In the genomic region with DNA sequence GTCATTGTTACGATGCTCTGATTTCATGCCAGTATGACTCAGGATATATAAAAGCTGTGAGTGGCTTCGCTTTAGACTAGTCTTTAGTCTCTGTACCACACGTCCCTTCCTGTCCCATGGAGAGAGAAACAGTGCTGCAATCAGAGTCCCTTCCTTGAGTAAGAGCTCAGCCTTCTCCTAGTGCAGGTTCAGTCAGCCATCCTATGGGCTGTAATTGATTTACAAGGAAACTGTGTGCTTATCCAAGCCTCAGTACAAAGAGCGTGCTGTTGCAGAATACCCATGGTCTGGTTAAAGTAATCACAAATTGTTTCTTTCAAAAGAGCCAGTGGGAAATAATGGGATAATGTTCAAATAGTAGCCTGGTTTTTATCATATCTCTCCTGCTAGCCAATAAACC, we compare ENCODE assay signal across 24 mouse cellular contexts. TPM values are rescaled to one million over a fixed set of nuclear protein-coding genes. Genes with fewer than 3 reads are reported as not detected.
DNase-seq lines count a peak whose midpoint lies in the region; ATAC-seq and TF ChIP-seq lines count a peak whose summit lies in the region.
"Had no signal": no experiment of that assay in that cellular context is flagged by ENCODE, and none has a peak within 500 bp of the region (broad histone marks: within the 10 kb centered on the region; RNA-seq: fewer than 3 reads in every experiment).

No protein-coding gene starts in this region.

- peak; percentile 80 for ATAC-seq in liver, postnatal 0 days
- no peak for ATAC-seq in liver, embryonic 12.5 days
- peak; percentile 88 for ATAC-seq in kidney, postnatal 0 days (replicated peaks; ENCODE audit: low FRiP score, low read depth)
- ATAC-seq: activated CD4-positive, CD25-positive, alpha-beta regulatory T cell, adult 4 months; forebrain, embryonic 16.5 days; inflammation-experienced regulatory T-cells, adult 6 months; lung, postnatal 0 days; midbrain, embryonic 16.5 days had no signal

- H3K4me3 ChIP-seq in liver, postnatal 0 days (ENCODE audit: low read depth, low read length): no peak overlapping the region
- no peak overlapping the region for H3K4me3 ChIP-seq in liver, embryonic 12.5 days
- H3K4me3 ChIP-seq in kidney, postnatal 0 days (replicated peaks; ENCODE audit: low read depth, low read length): no peak overlapping the region
- H3K4me3 ChIP-seq: embryonic facial prominence, embryonic 10.5 days; heart, embryonic 15.5 days; hindbrain, embryonic 13.5 days; limb, embryonic 12.5 days; liver, embryonic 15.5 days had no signal

- H3K9ac ChIP-seq in liver, postnatal 0 days (replicated peaks): no peak overlapping the region
- no peak overlapping the region for H3K9ac ChIP-seq in liver, embryonic 12.5 days
- H3K9ac ChIP-seq in kidney, postnatal 0 days (ENCODE audit: low read depth, low read length): no peak overlapping the region
- H3K9ac ChIP-seq: heart, embryonic 15.5 days; hindbrain, embryonic 13.5 days; limb, embryonic 12.5 days; liver, embryonic 15.5 days had no signal

- TF ChIP-seq CTCF in liver, postnatal 0 days (IDR thresholded peaks at IDR 0.05; ENCODE audit: low read depth): no peak
- no peak for TF ChIP-seq CTCF in kidney, postnatal 0 days (IDR thresholded peaks at IDR 0.05; ENCODE audit: low read depth)

- H3K36me3 ChIP-seq in liver, postnatal 0 days (replicated peaks; ENCODE audit: insufficient read depth, low read length): peaks cover 10% of the 10 kb centered on the region
- H3K36me3 ChIP-seq in liver, embryonic 12.5 days: peaks cover 31% of the 10 kb centered on the region
- H3K36me3 ChIP-seq in kidney, postnatal 0 days (ENCODE audit: insufficient read depth, low read length): peaks cover 10% of the 10 kb centered on the region

- no peaks in the 10 kb centered on the region for H3K27me3 ChIP-seq in liver, postnatal 0 days (ENCODE audit: insufficient read depth, low read length)
- no peaks in the 10 kb centered on the region for H3K27me3 ChIP-seq in liver, embryonic 12.5 days (replicated peaks)
- H3K27me3 ChIP-seq in kidney, postnatal 0 days (ENCODE audit: insufficient read depth, low read length): no peaks in the 10 kb centered on the region
- H3K27me3 ChIP-seq: heart, embryonic 15.5 days; hindbrain, embryonic 13.5 days; limb, embryonic 12.5 days; liver, embryonic 15.5 days had no signal

- H3K9me3 ChIP-seq in liver, postnatal 0 days (ENCODE audit: low read length): no peaks in the 10 kb centered on the region
- no peaks in the 10 kb centered on the region for H3K9me3 ChIP-seq in liver, embryonic 12.5 days (replicated peaks)
- H3K9me3 ChIP-seq in kidney, postnatal 0 days (replicated peaks; ENCODE audit: low read length): no peaks in the 10 kb centered on the region
- H3K9me3 ChIP-seq: embryonic facial prominence, embryonic 10.5 days; heart, embryonic 15.5 days; hindbrain, embryonic 13.5 days; limb, embryonic 12.5 days; liver, embryonic 15.5 days had no signal

- no peak overlapping the region for H3K27ac ChIP-seq in liver, postnatal 0 days (ENCODE audit: low read depth)
- H3K27ac ChIP-seq in liver, embryonic 12.5 days: no peak overlapping the region
- no peak overlapping the region; the same call in 1 of the 2 replicates for H3K27ac ChIP-seq in kidney, postnatal 0 days
- H3K27ac ChIP-seq: embryonic facial prominence, embryonic 10.5 days; heart, embryonic 15.5 days; hindbrain, embryonic 13.5 days; limb, embryonic 12.5 days; liver, embryonic 15.5 days; macrophage had no signal

- no peak for TF ChIP-seq EP300 in liver, postnatal 0 days (IDR thresholded peaks at IDR 0.05; ENCODE audit: low read depth)

- 78% methylated on average over 4 of the region's 4 CpGs for WGBS in liver, postnatal 0 days (ENCODE audit: insufficient replicate concordance)
- WGBS in liver, embryonic 12.5 days (ENCODE audit: insufficient replicate concordance): 78% methylated on average over 4 of the region's 4 CpGs
- WGBS in kidney, postnatal 0 days: 70% methylated on average over 4 of the region's 4 CpGs

- no peaks in the 10 kb centered on the region for H3K4me1 ChIP-seq in liver, postnatal 0 days (ENCODE audit: insufficient read depth)
- no peaks in the 10 kb centered on the region for H3K4me1 ChIP-seq in liver, embryonic 12.5 days
- H3K4me1 ChIP-seq in kidney, postnatal 0 days (replicated peaks; ENCODE audit: insufficient read depth, low read length): no peaks in the 10 kb centered on the region
- H3K4me1 ChIP-seq: heart, embryonic 15.5 days; hindbrain, embryonic 13.5 days; limb, embryonic 12.5 days; liver, embryonic 15.5 days had no signal

- H3K4me2 ChIP-seq in liver, postnatal 0 days (ENCODE audit: low read depth, low read length): no peak overlapping the region
- no peak overlapping the region for H3K4me2 ChIP-seq in liver, embryonic 12.5 days
- H3K4me2 ChIP-seq in kidney, postnatal 0 days (ENCODE audit: low read length): no peak overlapping the region
- H3K4me2 ChIP-seq: heart, embryonic 15.5 days; hindbrain, embryonic 13.5 days; limb, embryonic 12.5 days; liver, embryonic 15.5 days had no signal

- no peak for DNase-seq in liver, postnatal 0 days
- peak; percentile 36 to 74 for DNase-seq in kidney, adult 8-10 months
- peak; percentile 46 for DNase-seq in kidney, postnatal 0 days (ENCODE audit: low spot score)
- no peak for DNase-seq in adipocyte (ENCODE audit: low spot score)
- DNase-seq in left cerebral cortex, adult 18-20 months (ENCODE audit: low spot score in 2 of 2): no peak
- DNase-seq in adrenal gland, postnatal 4 days (ENCODE audit: low spot score in 2 of 2): no peak
- DNase-seq: adrenal gland, postnatal 36 days; cerebellum, adult 11 months; cerebellum, postnatal 10 days; heart, postnatal 36 days; layer of hippocampus, postnatal 36 days; thymus, postnatal 25 days had no signal

RNA-seq across cellular contexts. Expression of gene Exoc5, which starts 20.1 kb away (rescaled TPM):
- polyA plus RNA-seq in liver, postnatal 0 days (2015; fragmentation: Nextera tagmentation; extraction: Ambion mirVana): 11.8 and 12.6 TPM in 2 replicates
- polyA plus RNA-seq in liver, embryonic 12.5 days (2016; fragmentation: Nextera tagmentation; extraction: Ambion mirVana): 38.8 and 39.4 TPM in 2 replicates
- 29.3 and 33.5 TPM in 2 replicates for polyA plus RNA-seq in kidney, postnatal 0 days (2015; fragmentation: Nextera tagmentation; extraction: Ambion mirVana)
- 10 to 100 TPM; 53.6 to 57.1 TPM for total RNA-seq in left cerebral cortex, adult 18-20 months (2021)
- total RNA-seq in adrenal gland, postnatal 4 days (2021): 10 to 100 TPM; 38.5 to 41.0 TPM

RNA-seq across cellular contexts. Expression of gene Ap5m1, which starts 20.6 kb away (rescaled TPM):
- 7.8 TPM in 2 replicates for polyA plus RNA-seq in liver, postnatal 0 days (2015; fragmentation: Nextera tagmentation; extraction: Ambion mirVana)
- polyA plus RNA-seq in liver, embryonic 12.5 days (2016; fragmentation: Nextera tagmentation; extraction: Ambion mirVana): 17.3 and 18.7 TPM in 2 replicates
- polyA plus RNA-seq in kidney, postnatal 0 days (2015; fragmentation: Nextera tagmentation; extraction: Ambion mirVana): 28.0 and 28.4 TPM in 2 replicates
- 10 to 100 TPM; 18.5 to 22.2 TPM for total RNA-seq in left cerebral cortex, adult 18-20 months (2021)
- 10 to 100 TPM; 23.8 to 27.8 TPM for total RNA-seq in adrenal gland, postnatal 4 days (2021)

Comparison
In these comparisons a context has a peak if more than half of its experiments do, and no peak if none do; other contexts are left out.
1. DNase-seq: peak in kidney, adult 8-10 months (2 of 2) and kidney, postnatal 0 days (single experiment); none in liver, postnatal 0 days (single experiment), adipocyte (single experiment), left cerebral cortex, adult 18-20 months (0 of 2) and adrenal gland, postnatal 4 days (0 of 2).